Mouse (Mus musculus) ovary, postnatal 14 days (tissue): Measurements from ENCODE around the gene Abtb1.

ENCODE experiments used
- DNase-seq: peaks from one replicate; pipeline ENCODE4 v3.0.0; 2022; ENCODE audit warnings: low spot score

The Abtb1 gene

GRCm38 (mm10) chr6:88803051-88803450 is 38.7 kb downstream of the Abtb1 start:
- no peak for DNase-seq

GRCm38 (mm10) chr6:88800735-88801134 is 41.0 kb downstream of the Abtb1 start:
- no peak for DNase-seq

GRCm38 (mm10) chr6:88800191-88800590 is 41.6 kb downstream of the Abtb1 start:
- no peak for DNase-seq

DNA sequence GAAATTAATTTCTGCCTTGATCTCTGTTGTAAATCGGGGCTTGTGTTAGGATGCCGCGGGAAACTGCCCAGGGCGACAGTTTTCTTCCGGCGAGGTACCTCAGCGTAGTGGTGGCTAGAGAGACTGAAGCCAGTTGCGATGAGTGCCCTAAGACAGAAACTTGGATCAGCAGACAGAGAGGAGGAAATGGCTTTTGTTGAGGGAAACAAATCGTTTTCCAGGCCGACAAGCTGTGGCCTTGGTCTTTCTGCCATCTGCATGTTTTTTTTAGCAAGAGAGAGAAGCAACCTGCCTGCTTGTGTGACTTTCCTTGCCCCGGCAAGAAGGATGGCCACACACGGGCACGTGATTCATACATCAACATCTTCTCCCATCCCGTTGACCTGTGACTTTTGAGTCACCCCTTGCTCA is 47.2 kb downstream of the Abtb1 start:
- DNase-seq: no peak

DNA sequence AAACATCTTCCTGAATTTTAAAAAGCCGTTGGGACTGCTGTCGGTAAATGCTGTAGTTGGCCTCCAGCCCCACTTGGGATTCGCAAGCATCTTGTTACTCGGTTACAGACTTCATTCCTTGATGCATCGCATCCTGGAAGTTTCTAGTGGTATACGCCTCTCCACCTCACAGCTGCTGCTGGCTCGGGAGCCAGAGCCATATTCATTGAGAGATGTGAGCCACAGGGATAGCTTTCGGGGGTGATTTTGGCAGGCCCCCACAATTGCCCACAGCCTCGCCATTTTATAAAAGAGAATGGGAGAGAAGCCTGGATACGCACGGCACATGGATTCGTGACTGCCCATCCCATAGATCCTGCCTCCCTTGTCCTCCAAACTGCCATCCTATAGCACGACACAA is 47.9 kb downstream of the Abtb1 start:
- DNase-seq: no peak

- no peak for DNase-seq
These were observed 48.5 kb downstream of the Abtb1 start for GRCm38 (mm10) chr6:88793243-88793642.

DNA sequence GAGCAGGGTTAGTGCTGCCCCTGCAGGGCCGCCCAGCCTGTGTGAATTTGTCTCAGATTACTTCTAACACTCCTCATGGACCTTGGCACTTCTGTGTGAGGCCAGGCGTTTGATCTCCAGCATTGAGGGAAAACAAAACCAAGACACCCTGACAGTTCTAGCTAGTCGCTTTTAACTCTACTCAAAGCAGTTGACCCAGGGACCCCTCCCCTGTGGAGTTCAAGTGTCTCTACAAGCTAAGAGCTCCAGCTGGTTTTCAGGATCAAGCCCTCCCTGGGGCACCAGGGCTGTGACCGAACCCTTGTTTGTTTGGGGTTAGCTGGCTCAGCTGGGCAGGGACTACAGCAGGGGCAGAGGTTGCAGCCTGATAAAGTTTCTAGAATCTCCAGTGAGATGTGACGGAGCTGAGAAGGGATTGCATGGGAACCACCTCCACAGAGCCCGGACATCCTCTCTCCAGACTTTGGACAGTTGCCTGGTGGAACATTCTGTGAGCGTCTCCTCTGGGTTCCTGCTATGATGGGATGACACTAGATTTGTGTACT is 49.6 kb downstream of the Abtb1 start:
- DNase-seq: no peak

- no peak for DNase-seq
These were observed 50.5 kb downstream of the Abtb1 start for GRCm38 (mm10) chr6:88791299-88791698.

- DNase-seq: no peak
These were observed 53.6 kb downstream of the Abtb1 start for GRCm38 (mm10) chr6:88788219-88788618.

DNA sequence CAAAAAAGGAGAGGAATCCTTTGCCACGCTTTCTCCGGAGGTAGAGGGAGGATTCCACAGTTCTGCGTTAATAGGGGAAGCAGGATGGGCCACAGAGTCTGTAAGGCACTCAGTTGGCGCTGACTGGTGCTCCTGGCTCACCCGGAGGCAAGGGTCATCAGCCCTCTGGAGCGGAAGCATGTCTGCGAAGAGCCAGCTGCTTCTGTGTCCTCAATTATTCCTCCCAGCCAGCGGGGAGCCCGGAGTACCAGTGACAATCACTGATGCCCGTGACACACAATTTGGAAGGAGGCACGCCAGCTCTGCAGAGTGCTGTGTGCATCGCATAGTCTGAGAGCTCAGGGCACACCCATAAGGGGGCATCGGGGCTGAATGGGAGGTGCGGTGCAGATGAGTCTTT is 54.3 kb downstream of the Abtb1 start:
- no peak for DNase-seq

DNA sequence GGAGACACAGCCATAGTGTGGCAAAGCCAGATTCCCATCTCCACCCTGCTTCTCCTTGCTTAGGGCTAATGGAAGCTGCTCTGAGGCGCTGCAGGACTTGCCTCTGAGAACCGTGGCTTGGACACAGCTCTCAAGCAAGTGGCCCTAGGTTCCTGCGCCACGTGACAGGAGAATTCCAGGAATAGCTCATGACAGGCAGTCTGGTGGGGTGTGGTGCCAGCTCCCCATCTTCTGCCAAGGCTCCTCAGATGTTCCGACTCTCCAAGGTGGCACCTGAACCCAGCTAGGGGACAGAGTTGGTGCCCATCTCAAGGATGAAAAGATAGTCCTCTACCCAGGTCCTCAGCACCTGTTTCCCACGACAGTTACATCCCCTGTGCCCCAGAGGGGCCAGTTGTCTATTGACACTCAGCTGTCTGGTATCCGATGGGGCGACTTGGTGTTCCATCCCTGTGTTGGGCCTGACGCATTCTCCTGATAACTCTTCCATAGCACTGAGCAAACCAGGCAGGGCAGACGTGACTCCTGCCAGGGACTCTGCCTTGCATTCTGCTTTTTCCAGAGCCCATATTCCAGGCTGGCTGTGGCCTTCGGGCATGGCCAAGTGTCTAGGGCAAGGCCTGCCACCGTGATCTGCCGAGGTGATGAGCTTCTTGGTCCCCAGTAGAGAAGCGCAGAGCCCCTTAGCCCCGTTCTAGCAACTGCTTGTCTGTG is 54.9 kb downstream of the Abtb1 start:
- no peak for DNase-seq
